Mouse (Mus musculus): ENCODE measurements around the gene Tcf21. TPM values are rescaled to one million over a fixed set of nuclear protein-coding genes. Genes with fewer than 3 reads are reported as not detected.

Gene Tcf21
- polyA plus RNA-seq, 1 experiment, result 285 TPM

DNA sequence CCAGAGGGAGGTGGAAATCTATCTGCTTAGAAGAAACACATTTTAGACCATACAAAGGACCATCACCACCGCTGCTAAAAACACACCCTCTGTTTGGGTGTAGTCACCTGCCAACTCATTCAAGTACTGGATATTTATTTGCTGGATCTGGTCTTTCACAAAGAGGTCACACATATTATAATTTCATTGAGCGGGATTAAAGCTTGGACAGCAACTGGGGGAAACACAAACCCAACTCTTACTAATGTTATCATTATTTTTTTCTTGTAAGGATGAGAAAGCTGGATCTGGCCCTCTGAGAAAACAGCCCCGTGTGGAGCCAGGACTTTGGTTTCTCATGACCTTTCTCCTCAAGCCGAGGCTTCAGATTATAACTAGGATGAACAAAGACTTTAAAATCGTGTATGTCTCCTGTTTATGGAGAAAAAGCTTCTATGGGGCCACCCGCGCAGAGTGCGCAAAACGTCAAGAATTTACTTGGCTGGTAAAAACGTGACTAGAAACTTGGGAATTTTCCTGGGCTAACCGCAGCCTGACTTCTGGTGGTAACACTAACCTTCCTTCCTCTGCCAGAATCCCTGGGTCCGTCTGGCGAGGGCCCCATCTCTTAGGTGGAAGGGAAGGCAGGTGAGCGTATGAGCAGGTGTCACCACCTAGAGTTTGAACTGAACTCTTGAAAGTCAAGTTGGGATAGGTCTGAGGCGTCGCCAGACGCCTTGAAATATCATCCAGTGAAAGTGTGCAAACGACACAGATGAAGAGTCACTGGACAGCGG lies 4.3 kb downstream of the Tcf21 start:
- no peak for DNase-seq (ENCODE audit: low spot score)

GRCm38 (mm10) chr10:22814771-22815170 lies 5.2 kb downstream of the Tcf21 start:
- no peak for DNase-seq (ENCODE audit: low spot score)

- no peak for DNase-seq (ENCODE audit: low spot score)
Measured at GRCm38 (mm10) chr10:22814294-22814693, 5.7 kb downstream of the Tcf21 start.

GRCm38 (mm10) chr10:22813317-22813960 lies 6.5 kb downstream of the Tcf21 start:
- DNase-seq (ENCODE audit: low spot score), result no peak

- DNase-seq (ENCODE audit: low spot score), result no peak
Measured at GRCm38 (mm10) chr10:22811921-22812320, 8.1 kb downstream of the Tcf21 start.

DNA sequence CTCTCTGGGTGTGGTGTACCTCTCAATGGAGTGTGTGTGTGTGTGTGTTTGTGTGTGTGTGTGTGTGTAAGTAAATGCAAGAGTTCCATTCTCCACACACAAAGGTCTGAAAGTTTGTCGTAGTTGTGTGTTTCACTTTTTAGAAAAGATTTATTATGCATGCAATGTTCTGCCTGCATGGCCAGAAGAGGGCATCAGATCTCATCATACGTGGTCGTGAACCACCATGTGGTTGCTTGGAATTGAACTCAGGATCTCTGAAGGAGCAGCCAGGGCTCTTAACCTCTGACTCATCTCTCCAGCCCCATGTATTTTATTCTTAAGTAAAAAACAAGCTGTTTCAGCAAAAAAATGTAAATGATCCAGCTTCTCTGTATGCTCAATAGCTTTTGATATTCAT lies 37.3 kb downstream of the Tcf21 start:
- DNase-seq (ENCODE audit: low spot score), result no peak

DNA sequence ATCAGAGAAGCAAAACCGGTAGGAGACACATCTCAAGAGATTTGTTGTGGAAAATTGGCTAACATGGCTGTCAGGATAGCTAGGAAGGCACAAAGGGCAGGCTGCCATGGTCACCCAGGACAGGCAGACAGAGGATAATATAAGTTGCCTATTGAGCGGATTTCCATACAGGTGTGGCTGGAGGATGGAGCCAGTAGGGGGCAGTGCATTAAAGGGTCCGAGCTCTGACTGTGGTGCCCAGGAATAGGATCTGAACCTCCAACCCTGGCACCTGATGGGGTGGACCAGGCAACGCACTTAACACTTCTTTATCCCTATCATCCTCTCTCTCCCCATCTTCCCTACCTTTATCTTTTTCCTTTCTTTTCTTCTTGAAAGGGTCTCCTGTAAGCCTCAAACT lies 38.5 kb downstream of the Tcf21 start:
- no peak for DNase-seq (ENCODE audit: low spot score)

DNA sequence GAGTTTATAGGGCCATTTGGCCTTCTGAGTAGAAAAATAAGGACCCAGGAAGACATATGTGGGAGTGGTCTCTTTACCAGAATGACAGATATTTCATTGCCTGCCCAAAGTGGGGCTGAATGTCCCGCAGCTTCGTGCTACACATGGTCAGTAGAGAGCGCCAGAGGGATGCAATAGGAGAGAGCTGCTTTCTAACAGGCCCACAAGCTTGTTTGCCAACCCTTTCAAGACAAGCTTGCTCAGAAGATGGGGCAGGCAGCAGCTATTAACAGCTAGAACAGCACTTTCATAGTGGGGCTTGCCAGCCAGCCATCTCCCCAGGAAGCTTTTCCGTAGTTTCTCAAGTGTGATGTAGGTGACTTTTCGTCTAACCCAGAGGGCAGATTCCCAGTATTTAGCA lies 42.0 kb downstream of the Tcf21 start:
- no peak for DNase-seq (ENCODE audit: low spot score)

DNA sequence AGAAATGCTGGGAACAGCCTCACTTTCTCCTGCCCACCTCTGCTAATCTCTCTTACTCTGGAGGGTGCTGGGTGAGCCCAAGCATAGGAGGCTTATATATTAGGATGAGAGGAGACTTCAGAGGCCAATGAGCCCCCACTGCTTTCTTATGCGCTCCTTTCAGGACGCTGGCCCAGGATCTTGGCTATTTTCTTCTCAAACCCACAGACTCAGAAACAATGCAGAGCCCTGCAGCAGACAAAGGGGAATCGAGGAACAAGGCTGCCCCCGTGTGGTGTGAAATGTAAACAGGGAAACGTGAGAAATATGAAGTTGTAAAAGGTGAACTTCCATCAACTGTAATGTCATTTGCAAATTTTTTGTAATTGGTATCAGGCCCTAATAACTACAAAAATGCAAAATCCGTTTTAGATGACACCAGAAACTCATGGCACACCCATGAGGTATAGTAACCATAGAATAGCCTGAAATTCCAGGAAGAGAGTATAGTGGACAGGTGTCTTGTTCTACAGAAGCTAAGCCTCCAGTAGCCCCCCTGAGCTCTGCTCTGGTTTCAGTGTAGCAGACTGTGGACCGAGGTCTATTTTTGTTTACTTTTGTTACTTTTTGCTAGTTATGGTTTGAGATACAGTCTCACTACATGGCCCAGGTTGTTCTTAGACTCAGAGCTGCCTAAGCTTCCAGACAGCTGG lies 43.8 kb downstream of the Tcf21 start:
- DNase-seq (ENCODE audit: low spot score), result no peak

DNA sequence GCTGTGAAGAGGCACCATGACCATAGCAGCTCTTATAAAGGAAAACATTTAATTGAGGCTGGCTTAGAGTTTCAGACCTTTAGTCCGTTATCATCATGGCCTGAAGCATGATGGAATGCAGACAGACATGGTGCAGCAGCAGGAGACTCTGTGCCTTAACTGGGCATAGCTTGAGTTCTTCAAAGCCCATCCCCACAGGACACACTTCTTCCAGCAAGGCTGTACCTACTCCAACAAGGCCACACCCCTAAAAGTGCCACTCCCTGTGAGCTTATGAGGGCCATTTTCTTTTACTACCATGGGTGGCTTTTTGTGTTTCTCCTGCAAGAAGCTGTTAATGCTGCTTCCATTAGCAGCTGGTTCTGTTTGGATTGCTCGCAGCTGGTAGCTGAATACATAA lies 44.5 kb downstream of the Tcf21 start:
- DNase-seq (ENCODE audit: low spot score), result no peak

- no peak for DNase-seq (ENCODE audit: low spot score)
Measured at GRCm38 (mm10) chr10:22774626-22775025, 45.3 kb downstream of the Tcf21 start.

Other genes starting within 250 kb of the Tcf21 start
- 9.4 and 12.5 TPM in 2 replicates for gene Slc2a12, start 175.2 kb downstream of the Tcf21 start, polyA plus RNA-seq (2012; rRNA removed)
- gene Tbpl1, start 88.2 kb downstream of the Tcf21 start, polyA plus RNA-seq (2012; rRNA removed), result 32.4 and 36.6 TPM in 2 replicates

Data from urinary bladder, adult 2 months (tissue).